Mouse (Mus musculus) mouse embryonic stem cell (cell line): Measurements from ENCODE around the gene Plxdc1.
"Not testable (repeated sequence)": the region's sequence is repeated elsewhere in the genome, so short reads cannot be mapped to it uniquely, and the experiment has no call there.

Experiments used
- in situ Hi-C, 2 experiments: fragments of 300-500 bp; cut with MboI; formaldehyde crosslinking; loops; 1 replicate in 1 of 2; 3 replicates in 1 of 2; pipeline ENCODE4 v1.14.3; 2019 to 2020; ENCODE audit warnings: low sequenced_read_pairs in 2 of 2, low pct_unique_long_range_greater_than_20kb in 1 of 2, mixed read lengths in 1 of 2; ENCODE audit not compliant: unreplicated experiment in 1 of 2

The Plxdc1 gene

DNA sequence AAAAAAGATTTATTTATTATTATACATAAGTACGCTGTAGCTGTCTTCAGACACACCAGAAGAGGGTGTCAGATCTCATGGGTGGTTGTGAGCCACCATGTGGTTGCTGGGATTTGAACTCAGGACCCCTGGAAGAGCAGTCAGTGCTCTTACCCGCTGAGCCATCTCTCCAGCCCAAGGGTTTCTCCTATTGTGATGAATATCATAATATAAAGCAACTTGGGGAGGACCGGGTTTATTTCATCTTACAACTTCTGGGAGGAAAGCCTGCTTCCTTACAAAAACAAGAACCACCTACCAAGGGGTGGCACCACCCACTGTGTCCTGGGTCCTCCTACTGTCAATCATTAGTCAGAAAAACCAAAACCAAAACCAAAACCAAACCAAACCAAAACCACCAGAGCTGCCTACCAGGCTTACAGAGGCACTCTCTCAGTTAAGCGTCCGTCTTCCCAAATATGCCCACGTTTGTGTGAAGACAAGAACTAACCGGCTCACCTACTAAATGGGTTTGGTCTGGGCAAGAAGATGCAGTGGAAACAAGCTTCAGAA, 40.4 kb downstream of the Plxdc1 start:
- in situ Hi-C loops, result not testable (repeated sequence)

DNA sequence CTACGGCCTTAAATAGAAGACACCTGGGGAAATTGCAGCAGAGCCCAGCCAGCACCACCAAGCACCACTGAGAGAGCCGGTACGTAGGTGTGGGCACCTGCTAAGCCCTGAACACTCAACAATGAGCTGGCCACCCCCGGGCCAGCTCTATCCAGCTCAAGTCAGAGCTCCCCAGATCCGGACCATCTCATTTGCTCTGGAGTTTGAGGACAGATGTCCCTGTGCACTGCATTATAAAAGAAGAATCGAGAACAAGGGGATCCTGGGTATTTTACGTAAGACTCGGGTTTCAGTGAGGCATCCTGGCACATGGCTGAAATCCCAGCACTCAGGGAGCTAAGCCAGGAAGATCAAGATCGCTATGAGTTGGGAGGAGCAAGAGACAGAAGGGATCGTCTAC, 41.2 kb downstream of the Plxdc1 start:
- in situ Hi-C loops, result no loop called here

DNA sequence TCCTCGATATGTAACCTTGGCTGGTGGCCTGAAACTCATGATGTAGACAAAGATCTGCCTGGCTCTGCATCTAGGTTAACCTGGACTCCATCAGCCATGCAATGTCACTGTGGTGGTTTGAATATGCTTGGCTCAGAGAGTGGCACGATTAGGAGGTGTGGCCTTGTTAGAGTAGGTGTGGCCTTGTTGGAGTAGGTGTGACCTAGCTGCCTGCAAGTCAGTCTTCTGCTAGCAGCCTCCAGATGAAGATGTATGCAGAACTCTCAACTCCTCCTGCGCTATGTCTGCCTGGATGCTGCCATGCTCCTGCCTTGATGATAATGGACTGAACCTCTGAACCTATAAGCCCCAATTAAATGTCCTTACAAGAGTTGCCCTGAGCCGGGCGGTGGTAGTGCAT, 43.0 kb downstream of the Plxdc1 start:
- in situ Hi-C loops, result no loop called here

DNA sequence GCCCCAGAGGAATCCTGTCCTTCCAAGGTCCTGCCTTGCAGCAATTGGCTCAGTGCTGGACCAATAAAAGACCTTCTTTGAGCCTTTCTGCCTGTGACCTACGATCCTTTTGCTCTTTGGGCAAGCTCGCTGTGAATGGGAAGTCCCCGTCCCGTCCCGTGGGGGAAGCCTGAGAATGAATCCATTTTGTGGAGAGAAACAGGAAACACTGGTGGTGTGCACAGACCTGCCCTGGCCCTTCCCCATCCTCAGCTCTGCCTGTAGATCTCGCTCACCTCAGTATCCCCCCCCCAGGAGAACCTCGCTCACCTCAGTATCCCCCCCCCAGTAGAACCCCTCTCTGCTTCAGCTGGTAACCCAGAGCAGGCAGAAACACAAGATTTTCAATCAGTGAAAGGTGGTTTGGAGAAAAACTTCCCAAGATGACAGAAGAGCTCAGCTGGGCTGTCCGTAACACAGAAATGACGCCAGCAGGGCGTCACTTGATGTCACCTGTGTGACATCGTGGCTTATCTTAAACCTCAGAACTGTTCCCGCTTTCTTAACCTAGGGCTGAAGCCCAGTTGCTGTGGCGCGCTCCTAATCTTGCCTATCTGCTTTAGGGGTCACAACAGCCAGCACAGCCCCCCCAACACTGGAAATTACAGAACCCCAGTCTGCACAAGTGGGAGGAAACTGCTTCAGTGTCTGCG, 43.7 kb downstream of the Plxdc1 start:
- in situ Hi-C loops, result no loop called here

DNA sequence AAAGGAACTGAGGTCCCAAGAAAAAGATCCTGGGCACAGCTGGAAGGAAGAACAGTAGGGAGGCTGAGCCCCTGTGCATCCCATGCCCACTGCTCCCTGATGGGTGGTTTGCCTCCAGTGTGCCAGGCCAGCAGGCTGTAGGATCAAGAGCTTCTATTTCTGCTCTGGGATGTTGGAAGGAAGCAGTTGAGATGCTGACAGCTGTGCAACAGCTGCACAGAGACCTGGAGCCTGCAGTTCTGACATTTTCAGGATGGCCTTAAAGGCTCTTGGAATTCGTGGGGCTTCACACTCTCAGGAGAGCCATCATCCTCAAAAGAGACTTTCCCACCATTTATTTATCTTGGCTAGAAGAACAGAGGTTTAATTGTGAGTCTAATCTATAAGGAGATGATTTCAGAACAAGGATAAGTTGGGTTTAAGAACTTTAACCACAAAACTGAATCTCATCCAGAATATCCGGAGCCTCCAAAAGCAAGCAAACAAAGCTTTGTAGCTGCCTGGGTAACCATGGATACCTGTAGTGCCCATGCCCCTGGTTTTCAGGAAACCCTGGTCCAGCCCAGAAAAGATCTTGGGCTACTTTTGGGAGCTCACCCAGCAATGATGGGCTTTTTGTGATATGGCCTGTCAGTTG, 48.7 kb downstream of the Plxdc1 start:
- in situ Hi-C loops, result loop anchor here (5.0 to 10.0 kb wide), 2 partner anchors 35 to 47 kb away; partner anchors contain the start of gene Plxdc1 (in 1 of the 2)

DNA sequence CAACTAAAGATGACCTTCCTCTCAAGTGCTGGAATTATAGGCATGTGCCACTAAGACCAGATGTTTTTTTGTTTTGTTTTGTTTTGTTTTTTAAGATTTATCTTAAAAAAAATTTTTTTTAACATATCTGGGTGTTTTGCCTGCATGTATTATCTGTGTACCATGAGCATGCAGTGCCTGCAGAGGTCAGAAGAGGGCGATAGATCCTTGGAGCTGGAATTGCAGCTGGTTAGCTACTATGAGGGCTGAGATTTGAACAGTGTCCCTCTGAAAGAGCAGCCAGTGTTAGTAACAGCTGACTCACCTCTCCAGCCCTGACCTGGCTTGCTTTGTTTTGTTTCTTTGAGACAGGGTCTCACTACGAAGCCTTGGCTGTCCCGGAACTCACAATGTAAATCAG, 49.5 kb downstream of the Plxdc1 start:
- in situ Hi-C loops, result loop anchor here (5.0 to 10.0 kb wide), 2 partner anchors 36 to 48 kb away; partner anchors contain the start of gene Plxdc1 (in 1 of the 2)

DNA sequence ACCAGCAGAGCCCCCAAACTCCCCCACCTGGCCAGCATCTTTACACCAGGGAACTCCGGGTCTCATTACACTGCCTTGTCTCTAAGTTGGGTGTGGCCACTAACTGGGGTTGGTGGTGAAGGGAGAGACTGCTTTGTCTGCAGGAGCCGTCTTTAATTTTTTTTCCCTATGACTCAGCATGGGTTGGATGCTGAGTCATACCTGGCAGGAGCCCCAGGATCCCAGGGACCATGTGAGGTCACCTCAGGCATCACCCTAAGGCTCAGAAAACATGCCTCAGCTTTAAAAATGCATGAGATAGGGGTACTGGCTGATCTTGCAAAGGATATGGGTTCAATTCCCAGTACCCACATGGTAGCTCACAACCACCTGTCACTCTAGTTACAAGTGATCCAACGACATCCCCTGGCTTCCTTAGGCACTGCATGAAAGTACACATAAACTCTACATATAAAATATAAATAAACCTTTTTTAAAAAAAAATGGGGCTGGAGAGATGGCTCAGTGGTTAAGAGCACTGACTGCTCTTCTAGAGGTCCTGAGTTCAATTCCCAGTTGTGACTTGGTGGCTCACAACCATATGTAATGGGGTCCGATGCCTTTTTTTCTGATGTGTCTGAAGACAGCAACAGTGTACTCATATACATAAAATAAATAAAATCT, 50.2 kb downstream of the Plxdc1 start:
- in situ Hi-C loops, result loop anchor here (5.0 to 10.0 kb wide), 2 partner anchors 36 to 49 kb away; partner anchors contain the start of gene Plxdc1 (in 1 of the 2)

DNA sequence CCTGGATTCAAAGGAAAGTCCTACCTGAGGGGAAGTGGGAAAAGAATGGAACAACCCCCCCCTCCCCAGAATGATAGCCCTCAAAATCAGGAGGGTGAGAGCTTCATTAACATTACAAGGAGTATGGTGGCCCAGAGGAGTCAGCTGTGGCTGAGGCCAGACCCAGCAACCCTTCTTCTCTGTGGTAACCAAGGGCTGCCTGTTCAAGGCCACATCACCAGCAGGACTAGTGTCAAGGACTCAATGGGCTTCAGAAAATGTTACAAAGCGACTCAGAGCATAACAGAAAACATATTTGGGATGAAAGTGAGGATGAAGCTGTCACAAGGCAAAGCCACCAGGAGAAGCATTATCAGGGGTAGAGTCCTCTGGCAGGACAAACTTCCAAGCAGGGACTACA, 52.7 kb downstream of the Plxdc1 start:
- in situ Hi-C loops, result loop anchor here in 1 of 2 experiments (10.0 kb wide), 1 partner anchor 51 kb away; the partner anchor contains the start of gene Plxdc1

DNA sequence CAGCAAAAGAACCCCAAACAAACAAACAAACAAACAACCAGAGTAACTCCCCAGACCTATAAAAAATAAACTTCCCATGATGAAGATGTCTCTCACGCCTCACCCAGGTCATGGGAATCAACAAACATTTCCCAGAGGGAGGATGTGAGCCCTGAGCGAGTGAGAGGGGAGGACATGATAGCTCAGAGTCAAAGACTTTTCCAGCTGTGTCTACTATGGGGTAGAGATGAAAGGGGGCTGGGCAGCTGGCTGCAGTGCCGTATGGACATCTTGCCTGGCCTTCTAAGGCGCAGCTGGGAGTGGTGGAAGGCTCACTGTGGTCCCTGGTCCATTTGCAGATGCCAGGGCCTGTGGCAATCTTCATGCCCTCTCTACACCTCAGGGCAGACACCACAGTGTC, 57.3 kb downstream of the Plxdc1 start:
- in situ Hi-C loops, result no loop called here

DNA sequence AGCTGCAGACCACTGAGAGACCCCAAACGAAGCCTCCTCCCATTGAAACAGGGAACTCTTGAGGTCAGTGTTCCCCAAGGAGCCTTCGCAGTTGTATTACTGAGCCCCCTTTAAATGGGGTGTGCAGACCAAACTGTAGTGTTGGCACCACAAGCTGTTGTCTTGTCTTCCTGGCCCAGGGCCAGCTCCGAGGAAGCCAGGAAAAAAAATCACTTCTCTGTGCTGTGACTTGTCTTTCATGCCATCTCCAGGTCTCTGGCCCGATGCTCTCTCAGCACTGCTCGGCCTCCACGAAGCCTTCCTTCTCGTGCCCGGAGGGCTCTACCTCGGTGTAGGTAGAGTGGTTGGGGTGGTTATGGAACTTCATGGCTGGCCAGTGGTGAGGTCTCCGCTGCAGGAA, 62.0 kb downstream of the Plxdc1 start:
- in situ Hi-C loops, result no loop called here

DNA sequence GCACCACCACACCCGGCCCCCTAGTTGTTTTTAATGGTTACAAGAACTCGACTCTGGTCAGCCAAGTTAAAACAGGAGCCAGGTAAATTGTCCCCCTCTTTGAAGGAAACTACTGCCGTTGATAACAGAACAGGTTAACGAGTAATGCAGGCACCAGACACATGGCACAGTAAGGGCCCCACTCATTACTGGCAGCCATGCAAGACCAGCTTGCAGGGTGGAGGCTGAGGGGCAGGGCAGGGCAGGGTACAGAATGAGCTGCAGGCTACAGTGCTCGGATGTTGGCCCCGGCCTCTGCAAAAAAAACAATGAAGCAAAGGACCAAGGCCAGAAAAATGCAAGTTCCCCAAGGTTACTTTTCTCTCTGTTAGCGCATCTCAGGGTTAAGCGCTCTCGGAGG, 62.6 kb downstream of the Plxdc1 start:
- in situ Hi-C loops, result no loop called here

DNA sequence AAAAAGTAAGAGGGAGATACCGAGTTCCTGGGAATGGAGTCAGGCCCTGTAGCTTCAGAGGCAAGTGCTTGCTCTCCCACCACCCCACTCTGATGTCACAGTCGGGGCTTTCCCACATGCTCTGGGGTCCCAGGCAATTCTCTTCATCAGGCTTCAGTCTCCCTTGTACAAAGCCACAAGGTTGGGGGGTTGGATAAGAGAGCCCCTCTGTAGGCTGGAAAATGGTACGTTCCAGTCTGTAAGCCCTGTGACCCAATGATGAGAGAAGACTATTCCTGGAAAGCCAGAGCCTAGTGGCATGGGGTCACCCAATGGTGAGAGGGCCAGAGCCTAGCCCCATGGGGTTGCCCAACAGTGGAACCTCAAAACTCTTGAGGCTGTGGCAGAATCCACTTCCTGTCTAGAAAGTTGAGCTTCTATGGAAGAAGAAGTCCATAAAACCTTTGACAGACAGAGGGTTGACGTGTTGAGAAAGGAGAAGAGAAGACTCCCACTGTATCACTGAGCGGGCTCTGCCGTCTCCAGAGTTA, 70.2 kb downstream of the Plxdc1 start:
- in situ Hi-C loops, result no loop called here

DNA sequence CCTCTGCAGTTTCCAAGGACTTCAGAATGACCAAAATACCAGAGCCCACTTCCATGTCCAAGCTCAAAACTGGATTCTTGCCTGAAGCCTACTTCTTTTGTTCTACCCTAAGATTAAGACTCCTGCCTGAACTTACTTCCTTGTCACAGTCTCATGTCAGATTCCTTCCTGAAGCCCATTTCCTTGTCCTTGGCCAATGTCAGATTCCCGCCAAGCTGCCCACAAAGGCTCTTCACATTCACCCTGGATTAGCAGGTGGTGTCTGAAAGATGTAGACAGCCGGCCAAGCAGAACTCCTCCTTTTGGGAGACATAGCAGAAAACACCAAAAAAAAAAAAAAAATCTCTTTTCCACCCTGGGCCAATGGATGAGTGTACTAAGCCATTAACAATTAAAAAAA, 70.8 kb downstream of the Plxdc1 start:
- in situ Hi-C loops, result no loop called here

DNA sequence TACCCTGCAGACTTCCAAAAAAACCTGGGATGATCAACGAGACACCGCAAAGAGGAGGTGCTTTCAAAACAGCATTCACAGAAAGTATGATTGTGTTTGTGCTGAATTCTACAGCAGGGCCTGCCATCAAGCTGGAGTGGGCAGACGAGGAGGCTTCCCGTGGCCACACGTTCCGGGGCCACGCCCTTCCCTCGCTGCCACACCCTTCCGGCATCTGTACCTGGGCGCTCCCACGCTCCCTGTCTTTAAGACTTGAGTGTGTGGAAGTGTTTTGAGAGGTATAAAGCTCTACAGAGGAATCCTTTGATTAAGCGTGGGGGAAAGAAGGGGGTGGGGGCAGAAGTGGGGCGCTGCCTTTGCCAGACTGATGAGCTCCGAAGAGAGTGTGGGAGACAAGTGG, 73.1 kb downstream of the Plxdc1 start:
- in situ Hi-C loops, result no loop called here

DNA sequence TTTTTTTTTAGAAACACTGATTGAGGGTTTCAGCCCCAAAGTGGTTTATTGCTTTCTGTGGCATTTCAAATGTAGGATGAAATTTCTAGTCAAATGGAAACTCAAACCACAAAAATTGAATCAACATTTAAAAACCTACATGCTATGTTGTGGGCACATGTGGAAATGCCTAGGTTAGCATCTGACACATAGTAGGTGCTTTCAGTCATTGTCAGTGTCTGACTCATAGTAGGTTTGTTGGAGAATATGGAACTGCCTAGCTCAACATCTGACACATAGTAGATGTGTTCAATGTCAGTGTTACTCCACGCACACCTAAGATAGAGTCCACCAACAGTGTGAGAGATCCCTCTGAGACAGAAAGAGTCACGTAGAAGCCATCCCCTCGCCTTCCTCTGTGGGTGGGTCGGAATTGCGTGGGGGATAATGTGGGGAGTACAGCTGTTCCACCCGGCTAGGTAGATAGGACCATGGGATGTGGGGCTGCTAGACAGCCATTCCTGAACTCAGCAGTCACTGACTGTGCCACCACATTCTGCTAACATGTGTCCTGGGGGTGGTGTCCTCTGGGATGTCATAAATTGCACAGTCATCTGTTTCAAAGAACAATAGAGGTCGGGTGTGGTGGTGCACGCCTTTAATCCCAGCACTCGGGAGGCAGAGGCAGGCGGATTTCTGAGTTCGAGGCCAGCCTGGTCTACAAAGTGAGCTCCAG, 77.5 kb downstream of the Plxdc1 start:
- in situ Hi-C loops, result no loop called here

DNA sequence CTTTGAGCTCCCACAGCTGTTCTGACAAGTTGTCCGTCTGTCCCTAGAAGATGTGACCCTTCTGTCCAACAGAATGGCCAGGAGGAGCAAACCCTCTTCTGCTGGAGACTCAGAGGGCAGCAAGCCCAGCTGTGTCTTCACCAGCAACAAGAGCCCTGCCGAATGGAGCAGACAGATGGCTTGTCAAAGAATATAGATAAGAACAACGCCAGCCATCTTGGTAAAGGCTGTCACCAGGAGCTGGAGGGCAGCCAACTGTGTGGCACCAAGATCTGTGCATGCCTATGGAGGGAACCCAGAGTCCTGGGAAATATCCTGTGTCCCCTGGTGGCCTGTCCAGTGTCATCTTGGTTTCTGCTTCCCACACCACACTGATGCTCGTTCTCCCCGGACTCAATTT, 78.3 kb downstream of the Plxdc1 start:
- in situ Hi-C loops, result no loop called here

DNA sequence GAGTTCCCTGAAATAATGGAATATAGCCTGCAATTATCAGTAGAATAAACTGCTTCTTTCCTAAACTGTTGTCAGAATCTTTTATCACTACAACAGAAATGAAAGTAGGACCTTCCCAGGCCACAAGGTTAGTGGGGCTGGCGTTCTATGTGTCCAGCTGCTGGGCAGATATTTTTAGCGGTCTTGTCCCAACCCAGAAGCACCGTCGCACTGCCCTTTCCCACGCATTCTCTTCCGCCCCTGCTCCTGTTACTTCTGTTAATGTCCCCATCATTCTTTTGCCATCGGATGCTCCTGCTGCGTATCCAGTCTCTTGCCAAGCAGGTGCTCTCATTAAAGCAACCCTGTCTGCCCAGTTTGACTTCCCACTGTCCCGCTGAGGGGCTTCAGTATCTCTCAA, 79.3 kb downstream of the Plxdc1 start:
- in situ Hi-C loops, result no loop called here

DNA sequence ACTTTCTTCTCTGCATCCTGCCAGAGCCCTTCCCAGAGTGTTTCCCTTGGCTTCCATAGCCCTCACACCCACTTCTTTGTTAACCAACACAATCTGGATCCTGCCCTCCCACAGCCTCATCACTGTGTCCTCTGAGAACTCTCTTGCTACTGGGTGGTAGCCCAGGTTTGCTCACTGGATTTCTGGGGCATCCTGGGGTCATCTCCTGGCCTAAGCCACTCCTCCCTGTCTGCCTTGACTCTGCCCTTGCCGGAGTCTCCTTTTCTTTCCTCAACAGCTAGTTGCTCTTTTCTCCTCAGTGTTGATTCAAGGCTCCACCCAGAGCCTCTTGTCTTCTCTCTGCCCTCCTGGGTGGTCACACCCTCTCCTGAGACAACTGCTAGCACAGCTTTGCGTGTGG, 80.3 kb downstream of the Plxdc1 start:
- in situ Hi-C loops, result no loop called here
